Comparison of ENCODE assay signal across 23 mouse cellular contexts in genomic region chr6:110510494-110510893, GRCm38 (mm10).
DNase-seq lines count a peak whose midpoint lies in the region; ATAC-seq lines count a peak whose summit lies in the region.
"Had no signal": no experiment of that assay in that cellular context is flagged by ENCODE, and none has a peak within 500 bp of the region (broad histone marks: within the 10 kb centered on the region; RNA-seq: fewer than 3 reads in every experiment).

No protein-coding gene starts in this region.

- H3K27me3 ChIP-seq in heart, embryonic 12.5 days (replicated peaks), result no peaks in the 10 kb centered on the region
- peaks cover 5% of the 10 kb centered on the region; the same call in 1 of the 2 replicates for H3K27me3 ChIP-seq in midbrain, embryonic 11.5 days (ENCODE audit: control insufficient read depth, insufficient read depth, low read length)
- no peaks in the 10 kb centered on the region for H3K27me3 ChIP-seq in midbrain, embryonic 15.5 days (replicated peaks)
- H3K27me3 ChIP-seq: CH12.LX; embryonic facial prominence, embryonic 15.5 days; forebrain, embryonic 13.5 days; Patski had no signal

- no peaks in the 10 kb centered on the region for H3K4me1 ChIP-seq in heart, embryonic 12.5 days (replicated peaks)
- no peaks in the 10 kb centered on the region for H3K4me1 ChIP-seq in midbrain, embryonic 11.5 days (ENCODE audit: control insufficient read depth, insufficient read depth, low read length)
- no peaks in the 10 kb centered on the region for H3K4me1 ChIP-seq in midbrain, embryonic 15.5 days
- H3K4me1 ChIP-seq: embryonic facial prominence, embryonic 15.5 days; forebrain, embryonic 13.5 days had no signal

- no peak overlapping the region for H3K4me3 ChIP-seq in heart, embryonic 12.5 days
- no peak overlapping the region for H3K4me3 ChIP-seq in midbrain, embryonic 11.5 days (ENCODE audit: low read depth, low read length)
- H3K4me3 ChIP-seq in midbrain, embryonic 15.5 days, result no peak overlapping the region
- H3K4me3 ChIP-seq: embryonic facial prominence, embryonic 15.5 days; erythroblast, embryonic 14.5 days; forebrain, embryonic 13.5 days; gastrocnemius, adult 2 months had no signal

- ATAC-seq in heart, embryonic 12.5 days (ENCODE audit: insufficient number of reproducible peaks, low FRiP score), result 0 out of 2 replicates have a peak, but pooled peaks have one; percentile 42
- ATAC-seq in midbrain, embryonic 11.5 days (ENCODE audit: low FRiP score), result peak; percentile 70
- no peak for ATAC-seq in midbrain, embryonic 15.5 days (replicated peaks)
- ATAC-seq: activated CD4-positive, CD25-positive, alpha-beta regulatory T cell, adult 4 months; forebrain, embryonic 13.5 days; hindbrain, embryonic 16.5 days; Patski had no signal

- intact Hi-C loops in heart, postnatal 25 days (cut with DNase I), result no loop called here

- H3K9me3 ChIP-seq in heart, embryonic 12.5 days (replicated peaks), result no peaks in the 10 kb centered on the region
- H3K9me3 ChIP-seq in midbrain, embryonic 11.5 days (ENCODE audit: control insufficient read depth, low read length), result no peaks in the 10 kb centered on the region
- no peaks in the 10 kb centered on the region for H3K9me3 ChIP-seq in midbrain, embryonic 15.5 days
- H3K9me3 ChIP-seq: embryonic facial prominence, embryonic 15.5 days; forebrain, embryonic 13.5 days had no signal

- no peak overlapping the region for H3K9ac ChIP-seq in heart, embryonic 12.5 days
- H3K9ac ChIP-seq in midbrain, embryonic 11.5 days (ENCODE audit: low read length), result no peak overlapping the region
- no peak overlapping the region for H3K9ac ChIP-seq in midbrain, embryonic 15.5 days
- H3K9ac ChIP-seq: embryonic facial prominence, embryonic 15.5 days; forebrain, embryonic 13.5 days had no signal

- no peak overlapping the region for H3K4me2 ChIP-seq in heart, embryonic 12.5 days
- H3K4me2 ChIP-seq in midbrain, embryonic 11.5 days, result no peak overlapping the region
- H3K4me2 ChIP-seq in midbrain, embryonic 15.5 days, result no peak overlapping the region
- H3K4me2 ChIP-seq: embryonic facial prominence, embryonic 15.5 days; forebrain, embryonic 13.5 days had no signal

- no peak for DNase-seq in heart, postnatal 25 days (ENCODE audit: low spot score)
- DNase-seq in midbrain, embryonic 11.5 days (ENCODE audit: low spot score, missing footprints), result no peak
- DNase-seq in embryo, embryonic 11 days, result peak; percentile 4
- DNase-seq in mesoderm, embryonic 11.5 days (ENCODE audit: low read depth, low spot score), result peak; percentile 0
- no peak for DNase-seq in adrenal gland, postnatal 10 days
- DNase-seq: adrenal gland, postnatal 25 days; cerebellum, adult 18-20 months; cerebellum, adult 9-11 months; cerebellum, postnatal 36 days; gastrocnemius, adult 2 months; gastrocnemius, postnatal 36 days; heart, adult 11 months; heart, postnatal 10 days; kidney, adult 11 months had no signal

- H3K27ac ChIP-seq in heart, embryonic 12.5 days (ENCODE audit: poor library complexity, severe bottlenecking), result no peak overlapping the region
- no peak overlapping the region for H3K27ac ChIP-seq in midbrain, embryonic 11.5 days (ENCODE audit: low read depth, low read length)
- H3K27ac ChIP-seq in midbrain, embryonic 15.5 days, result no peak overlapping the region
- H3K27ac ChIP-seq: embryonic facial prominence, embryonic 15.5 days; forebrain, embryonic 13.5 days; gastrocnemius, adult 2 months had no signal

- no peaks in the 10 kb centered on the region for H3K36me3 ChIP-seq in heart, embryonic 12.5 days
- no peaks in the 10 kb centered on the region for H3K36me3 ChIP-seq in midbrain, embryonic 11.5 days (ENCODE audit: control insufficient read depth, insufficient read depth, low read length)
- no peaks in the 10 kb centered on the region for H3K36me3 ChIP-seq in midbrain, embryonic 15.5 days (replicated peaks)
- H3K36me3 ChIP-seq: embryonic facial prominence, embryonic 15.5 days had no signal

Comparison
In these comparisons a context has a peak if more than half of its experiments do, and no peak if none do; other contexts are left out.
1. DNase-seq: peak in embryo, embryonic 11 days (single experiment) and mesoderm, embryonic 11.5 days (single experiment); none in heart, postnatal 25 days (single experiment), midbrain, embryonic 11.5 days (single experiment) and adrenal gland, postnatal 10 days (single experiment).